Mouse (Mus musculus) E14TG2a.4 (cell line): Measurements from ENCODE around the gene Cox16.
A peak's percentile ranks its signal among the peaks of the same experiment; 100 is the strongest.
"Not testable (repeated sequence)": the region's sequence is repeated elsewhere in the genome, so short reads cannot be mapped to it uniquely, and the experiment has no call there.

Experiments used
- H3K27me3 ChIP-seq: 2 replicates; pipeline ENCODE4 v1.6.1; 2014; ENCODE audit warnings: low read length, control low read depth; ENCODE audit not compliant: insufficient read depth
- H3K36me3 ChIP-seq: 2 replicates; pipeline ENCODE4 v1.6.1; 2014; ENCODE audit warnings: low read length, control low read depth; ENCODE audit not compliant: insufficient read depth
- H3K4me1 ChIP-seq: replicated peaks from 2 replicates; pipeline ENCODE4 v1.6.1; 2014; ENCODE audit warnings: low read depth, low read length, control low read depth
- H3K4me3 ChIP-seq: replicated peaks from 2 replicates; pipeline ENCODE4 v1.5.1; 2014; ENCODE audit warnings: mild to moderate bottlenecking, low read length
- H3K9me3 ChIP-seq: 2 replicates; pipeline ENCODE4 v1.6.1; 2014; ENCODE audit warnings: low read length, control low read depth
- CTCF ChIP-seq: conservative IDR thresholded peaks from 2 replicates; pipeline ENCODE4 v1.5.1; 2014; ENCODE audit warnings: low read length
- NANOG ChIP-seq: IDR thresholded peaks from 2 replicates; pipeline ENCODE4 v1.6.1; 2014; ENCODE audit warnings: borderline replicate concordance, low read length, mixed read lengths
- POU5F1 ChIP-seq: IDR thresholded peaks from 2 replicates; pipeline ENCODE4 v1.6.1; 2014; ENCODE audit warnings: low read length, borderline replicate concordance

The Cox16 gene

GRCm38 (mm10) chr12:81421846-81422245, 63.1 kb downstream of the Cox16 start, which contains the start of gene Adam4:
Gene Adam4, minus strand, starts transcription at chr12:81421946.
- no peak for TF ChIP-seq POU5F1
- no peak for TF ChIP-seq CTCF
- TF ChIP-seq NANOG: no peak
- H3K9me3 ChIP-seq: peaks cover 45% of the 10 kb centered on the region
- H3K36me3 ChIP-seq: peaks cover 6% of the 10 kb centered on the region
- no peaks in the 10 kb centered on the region for H3K27me3 ChIP-seq
- no peaks in the 10 kb centered on the region for H3K4me1 ChIP-seq
- H3K4me3 ChIP-seq: no peak within 1 kb of the TSS

GRCm38 (mm10) chr12:81413211-81413610, 71.7 kb downstream of the Cox16 start:
- H3K4me1 ChIP-seq: peaks cover 12% of the 10 kb centered on the region
- no peaks in the 10 kb centered on the region for H3K27me3 ChIP-seq
- TF ChIP-seq NANOG (no peak), POU5F1 (no peak), CTCF (no peak)

GRCm38 (mm10) chr12:81408966-81409365, 76.0 kb downstream of the Cox16 start:
- TF ChIP-seq POU5F1 (no peak), CTCF (no peak), NANOG (no peak)
- Histone ChIP-seq H3K36me3 (no peaks in the 10 kb centered on the region), H3K4me1 (peaks cover 12% of the 10 kb centered on the region), H3K4me3 (no peak overlapping the region), H3K27me3 (no peaks in the 10 kb centered on the region), H3K9me3 (no peaks in the 10 kb centered on the region)

More at GRCm38 (mm10) chr12:81413211-81413610, 71.7 kb downstream of the Cox16 start:
- Histone ChIP-seq H3K36me3 (no peaks in the 10 kb centered on the region), H3K9me3 (no peaks in the 10 kb centered on the region), H3K4me3 (no peak overlapping the region)

GRCm38 (mm10) chr12:81402187-81402586, 82.7 kb downstream of the Cox16 start:
- Histone ChIP-seq H3K36me3 (no peaks in the 10 kb centered on the region), H3K27me3 (no peaks in the 10 kb centered on the region), H3K4me3 (no peak overlapping the region), H3K9me3 (no peaks in the 10 kb centered on the region), H3K4me1 (no peaks in the 10 kb centered on the region)
- TF ChIP-seq CTCF: peak; percentile 57
- TF ChIP-seq POU5F1: no peak

GRCm38 (mm10) chr12:81379364-81379763, 105.6 kb downstream of the Cox16 start, which contains the start of gene Gm4787:
Gene Gm4787, minus strand, starts transcription at chr12:81379464.
- not testable (repeated sequence) for H3K4me3 ChIP-seq, H3K9me3 ChIP-seq, H3K36me3 ChIP-seq

GRCm38 (mm10) chr12:81333841-81334240, 151.1 kb downstream of the Cox16 start:
- no peaks in the 10 kb centered on the region for H3K36me3 ChIP-seq
- no peak for TF ChIP-seq POU5F1
- TF ChIP-seq NANOG: no peak
- TF ChIP-seq CTCF: no peak
- no peaks in the 10 kb centered on the region for H3K9me3 ChIP-seq
- H3K4me3 ChIP-seq: no peak overlapping the region
- H3K27me3 ChIP-seq: peaks cover 74% of the 10 kb centered on the region
- peaks cover 8% of the 10 kb centered on the region for H3K4me1 ChIP-seq

More at GRCm38 (mm10) chr12:81379364-81379763, 105.6 kb downstream of the Cox16 start, which contains the start of gene Gm4787:
- H3K4me1 ChIP-seq, H3K27me3 ChIP-seq: not testable (repeated sequence)

GRCm38 (mm10) chr12:81332875-81333421, 152.0 kb downstream of the Cox16 start, which contains the start of gene Slc8a3:
Gene Slc8a3, minus strand, starts transcription at chr12:81333180.
- TF ChIP-seq CTCF: no peak
- TF ChIP-seq NANOG: no peak
- TF ChIP-seq POU5F1: no peak
- Histone ChIP-seq H3K4me3 (peak within 1 kb of the TSS; percentile 81), H3K27me3 (peaks cover 79% of the 10 kb centered on the region), H3K9me3 (no peaks in the 10 kb centered on the region), H3K4me1 (peaks cover 8% of the 10 kb centered on the region), H3K36me3 (no peaks in the 10 kb centered on the region)

- TF ChIP-seq NANOG: no peak
- TF ChIP-seq CTCF: no peak
- TF ChIP-seq POU5F1: no peak
- H3K9me3 ChIP-seq: no peaks in the 10 kb centered on the region
- H3K4me3 ChIP-seq: peak overlapping the region; percentile 81
- H3K4me1 ChIP-seq: peaks cover 8% of the 10 kb centered on the region
- no peaks in the 10 kb centered on the region for H3K36me3 ChIP-seq
- peaks cover 78% of the 10 kb centered on the region for H3K27me3 ChIP-seq
Observed at GRCm38 (mm10) chr12:81331937-81332874, 152.7 kb downstream of the Cox16 start.
